Mouse (Mus musculus): ENCODE results near the gene Hacl1. TPM values are rescaled to one million over a fixed set of nuclear protein-coding genes. Genes with fewer than 3 reads are reported as not detected.

Hacl1 gene
- polyA plus RNA-seq, 1 experiment from 2014 or later = 12.3 TPM

GRCm38 (mm10) chr14:31593036-31593435 is 48.0 kb downstream of the Hacl1 start:
- Histone ChIP-seq H3K27ac (replicated peaks; ENCODE audit: low read depth, low read length) (no peak overlapping the region), H3K4me1 (ENCODE audit: control insufficient read depth, insufficient read depth, low read length) (no peaks in the 10 kb centered on the region), H3K9me3 (replicated peaks; ENCODE audit: control insufficient read depth, low read length) (no peaks in the 10 kb centered on the region), H3K9ac (replicated peaks; ENCODE audit: low read length) (no peak overlapping the region), H3K27me3 (ENCODE audit: control insufficient read depth, insufficient read depth, low read length) (no peaks in the 10 kb centered on the region), H3K4me3 (ENCODE audit: low read depth, low read length) (no peak overlapping the region), H3K4me2 (ENCODE audit: low read depth, low read length) (no peak overlapping the region), H3K36me3 (replicated peaks; ENCODE audit: control insufficient read depth, insufficient read depth, low read depth, low read length) (no peaks in the 10 kb centered on the region)
- WGBS = 75% methylated on average over 2 of the region's 2 CpGs
- no peak for DNase-seq (ENCODE audit: low spot score)
- ATAC-seq (replicated peaks; ENCODE audit: insufficient number of reproducible peaks, low FRiP score, low TSS enrichment, low read depth) = no peak

GRCm38 (mm10) chr14:31591243-31591642 is 49.8 kb downstream of the Hacl1 start, which contains the start of gene Colq:
Colq (minus strand) TSS chr14:31591343.
- no peak within 1 kb of the TSS for H3K9ac ChIP-seq (replicated peaks; ENCODE audit: low read length)
- no peaks in the 10 kb centered on the region for H3K36me3 ChIP-seq (replicated peaks; ENCODE audit: control insufficient read depth, insufficient read depth, low read depth, low read length)
- H3K4me2 ChIP-seq (ENCODE audit: low read depth, low read length) = no peak within 1 kb of the TSS
- H3K4me3 ChIP-seq (ENCODE audit: low read depth, low read length) = no peak within 1 kb of the TSS
- no peaks in the 10 kb centered on the region for H3K9me3 ChIP-seq (replicated peaks; ENCODE audit: control insufficient read depth, low read length)
- WGBS = 86% methylated on average over 3 of the region's 3 CpGs
- no peak within 1 kb of the TSS for H3K27ac ChIP-seq (replicated peaks; ENCODE audit: low read depth, low read length)
- no peaks in the 10 kb centered on the region for H3K4me1 ChIP-seq (ENCODE audit: control insufficient read depth, insufficient read depth, low read length)
- ATAC-seq (replicated peaks; ENCODE audit: insufficient number of reproducible peaks, low FRiP score, low TSS enrichment, low read depth) (no peak), DNase-seq (ENCODE audit: low spot score) (no peak)
- no peaks in the 10 kb centered on the region for H3K27me3 ChIP-seq (ENCODE audit: control insufficient read depth, insufficient read depth, low read length)

- Histone ChIP-seq H3K4me2 (ENCODE audit: low read depth, low read length) (no peak overlapping the region), H3K36me3 (replicated peaks; ENCODE audit: control insufficient read depth, insufficient read depth, low read depth, low read length) (no peaks in the 10 kb centered on the region), H3K9ac (replicated peaks; ENCODE audit: low read length) (no peak overlapping the region), H3K27me3 (ENCODE audit: control insufficient read depth, insufficient read depth, low read length) (no peaks in the 10 kb centered on the region), H3K4me3 (ENCODE audit: low read depth, low read length) (no peak overlapping the region), H3K27ac (replicated peaks; ENCODE audit: low read depth, low read length) (no peak overlapping the region), H3K9me3 (replicated peaks; ENCODE audit: control insufficient read depth, low read length) (no peaks in the 10 kb centered on the region), H3K4me1 (ENCODE audit: control insufficient read depth, insufficient read depth, low read length) (no peaks in the 10 kb centered on the region)
- no peak for ATAC-seq (replicated peaks; ENCODE audit: insufficient number of reproducible peaks, low FRiP score, low TSS enrichment, low read depth)
- no peak for DNase-seq (ENCODE audit: low spot score)
- WGBS = 84% methylated on average over 8 of the region's 8 CpGs
Measured at GRCm38 (mm10) chr14:31586451-31586850, 54.6 kb downstream of the Hacl1 start.

GRCm38 (mm10) chr14:31583082-31583481 is 58.0 kb downstream of the Hacl1 start:
- no peak overlapping the region for H3K27ac ChIP-seq (replicated peaks; ENCODE audit: low read depth, low read length)
- ATAC-seq (replicated peaks; ENCODE audit: insufficient number of reproducible peaks, low FRiP score, low TSS enrichment, low read depth) = no peak
- WGBS = 80% methylated on average over 9 of the region's 9 CpGs
- DNase-seq (ENCODE audit: low spot score) = no peak
- H3K4me2 ChIP-seq (ENCODE audit: low read depth, low read length) = no peak overlapping the region
- H3K36me3 ChIP-seq (replicated peaks; ENCODE audit: control insufficient read depth, insufficient read depth, low read depth, low read length) = no peaks in the 10 kb centered on the region
- H3K9me3 ChIP-seq (replicated peaks; ENCODE audit: control insufficient read depth, low read length) = no peaks in the 10 kb centered on the region
- no peak overlapping the region for H3K4me3 ChIP-seq (ENCODE audit: low read depth, low read length)
- no peaks in the 10 kb centered on the region for H3K4me1 ChIP-seq (ENCODE audit: control insufficient read depth, insufficient read depth, low read length)
- no peaks in the 10 kb centered on the region for H3K27me3 ChIP-seq (ENCODE audit: control insufficient read depth, insufficient read depth, low read length)
- H3K9ac ChIP-seq (replicated peaks; ENCODE audit: low read length) = no peak overlapping the region

GRCm38 (mm10) chr14:31577966-31578735 is 62.9 kb downstream of the Hacl1 start:
- Histone ChIP-seq H3K4me2 (ENCODE audit: low read depth, low read length) (no peak overlapping the region), H3K27me3 (ENCODE audit: control insufficient read depth, insufficient read depth, low read length) (no peaks in the 10 kb centered on the region), H3K4me3 (ENCODE audit: low read depth, low read length) (no peak overlapping the region), H3K36me3 (replicated peaks; ENCODE audit: control insufficient read depth, insufficient read depth, low read depth, low read length) (no peaks in the 10 kb centered on the region), H3K4me1 (ENCODE audit: control insufficient read depth, insufficient read depth, low read length) (peaks cover 7% of the 10 kb centered on the region), H3K27ac (replicated peaks; ENCODE audit: low read depth, low read length) (no peak overlapping the region), H3K9me3 (replicated peaks; ENCODE audit: control insufficient read depth, low read length) (no peaks in the 10 kb centered on the region), H3K9ac (replicated peaks; ENCODE audit: low read length) (no peak overlapping the region)
- DNase-seq (ENCODE audit: low spot score) = no peak
- WGBS = 54% methylated on average over 9 of the region's 9 CpGs
- ATAC-seq (replicated peaks; ENCODE audit: insufficient number of reproducible peaks, low FRiP score, low TSS enrichment, low read depth) = no peak

- H3K36me3 ChIP-seq (replicated peaks; ENCODE audit: control insufficient read depth, insufficient read depth, low read depth, low read length) = no peaks in the 10 kb centered on the region
- no peak overlapping the region for H3K4me2 ChIP-seq (ENCODE audit: low read depth, low read length)
- DNase-seq (ENCODE audit: low spot score) (no peak), ATAC-seq (replicated peaks; ENCODE audit: insufficient number of reproducible peaks, low FRiP score, low TSS enrichment, low read depth) (no peak)
- no peak overlapping the region for H3K27ac ChIP-seq (replicated peaks; ENCODE audit: low read depth, low read length)
- H3K4me3 ChIP-seq (ENCODE audit: low read depth, low read length) = no peak overlapping the region
- H3K27me3 ChIP-seq (ENCODE audit: control insufficient read depth, insufficient read depth, low read length) = no peaks in the 10 kb centered on the region
- H3K9me3 ChIP-seq (replicated peaks; ENCODE audit: control insufficient read depth, low read length) = no peaks in the 10 kb centered on the region
- no peak overlapping the region for H3K9ac ChIP-seq (replicated peaks; ENCODE audit: low read length)
- WGBS = 51% methylated on average over 10 of the region's 10 CpGs
- peaks cover 7% of the 10 kb centered on the region for H3K4me1 ChIP-seq (ENCODE audit: control insufficient read depth, insufficient read depth, low read length)
Measured at GRCm38 (mm10) chr14:31576846-31577697, 64.0 kb downstream of the Hacl1 start.

GRCm38 (mm10) chr14:31575866-31576265 is 65.2 kb downstream of the Hacl1 start:
- no peak for ATAC-seq (replicated peaks; ENCODE audit: insufficient number of reproducible peaks, low FRiP score, low TSS enrichment, low read depth)
- H3K4me2 ChIP-seq (ENCODE audit: low read depth, low read length) = no peak overlapping the region
- no peak overlapping the region for H3K4me3 ChIP-seq (ENCODE audit: low read depth, low read length)
- H3K27ac ChIP-seq (replicated peaks; ENCODE audit: low read depth, low read length) = no peak overlapping the region
- H3K9me3 ChIP-seq (replicated peaks; ENCODE audit: control insufficient read depth, low read length) = no peaks in the 10 kb centered on the region
- no peak for DNase-seq (ENCODE audit: low spot score)
- no peak overlapping the region for H3K9ac ChIP-seq (replicated peaks; ENCODE audit: low read length)
- no peaks in the 10 kb centered on the region for H3K36me3 ChIP-seq (replicated peaks; ENCODE audit: control insufficient read depth, insufficient read depth, low read depth, low read length)
- H3K27me3 ChIP-seq (ENCODE audit: control insufficient read depth, insufficient read depth, low read length) = no peaks in the 10 kb centered on the region
- H3K4me1 ChIP-seq (ENCODE audit: control insufficient read depth, insufficient read depth, low read length) = peaks cover 7% of the 10 kb centered on the region
- 67% methylated on average over 9 of the region's 9 CpGs for WGBS
